Mouse (Mus musculus): ENCODE results near the gene Slc15a1. TPM values are rescaled to one million over a fixed set of nuclear protein-coding genes. Genes with fewer than 3 reads are reported as not detected.

Gene Slc15a1
- polyA plus RNA-seq, 2 experiments, result 0.05 to 0.14 TPM

- Histone ChIP-seq H3K4me1 (ENCODE audit: control insufficient read depth, insufficient read depth, low read length) (peaks cover 10% of the 10 kb centered on the region), H3K4me3 (replicated peaks; ENCODE audit: low read length) (no peak overlapping the region), H3K36me3 (ENCODE audit: control insufficient read depth, insufficient read depth, low read length) (no peaks in the 10 kb centered on the region), H3K27ac (replicated peaks; ENCODE audit: low read depth, low read length) (no peak overlapping the region), H3K9ac (ENCODE audit: low read depth, low read length, severe bottlenecking) (no peak overlapping the region), H3K9me3 (ENCODE audit: control insufficient read depth, low read length) (no peaks in the 10 kb centered on the region), H3K27me3 (ENCODE audit: control insufficient read depth, insufficient read depth, low read length) (no peaks in the 10 kb centered on the region), H3K4me2 (replicated peaks; ENCODE audit: low read depth, low read length, severe bottlenecking) (no peak overlapping the region)
- DNase-seq (ENCODE audit: low spot score) (no peak), ATAC-seq (ENCODE audit: low FRiP score, low read depth) (no peak)
- 51% methylated on average over 2 of the region's 2 CpGs for WGBS
- TF ChIP-seq POLR2A (IDR thresholded peaks at IDR 0.05; ENCODE audit: borderline replicate concordance, extremely low read depth, insufficient read depth, insufficient read length), result no peak
Observed at GRCm38 (mm10) chr14:121494238-121494637, 10.8 kb downstream of the Slc15a1 start.

DNA sequence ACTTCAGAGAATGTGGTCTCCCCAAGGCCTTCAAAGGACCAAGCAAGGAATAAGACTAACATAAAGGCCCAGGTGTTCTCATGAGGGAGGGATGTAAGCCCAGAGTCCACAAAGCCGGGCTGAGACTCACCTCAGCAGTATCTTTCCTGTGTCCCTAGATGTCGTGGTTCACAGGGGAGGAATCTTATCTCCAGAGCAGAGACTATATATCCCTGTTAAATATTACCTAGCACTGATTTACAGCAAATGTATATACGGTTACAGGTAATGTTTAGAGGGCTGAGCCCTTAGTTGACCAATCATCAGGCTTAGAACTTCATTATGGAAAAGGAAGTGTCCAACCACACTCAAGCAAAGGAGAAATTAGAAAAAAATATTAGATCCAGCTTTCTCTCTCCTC lies 11.3 kb downstream of the Slc15a1 start:
- ATAC-seq (ENCODE audit: low FRiP score, low read depth) (no peak), DNase-seq (ENCODE audit: low spot score) (no peak)
- peaks cover 10% of the 10 kb centered on the region for H3K4me1 ChIP-seq (ENCODE audit: control insufficient read depth, insufficient read depth, low read length)
- H3K36me3 ChIP-seq (ENCODE audit: control insufficient read depth, insufficient read depth, low read length), result no peaks in the 10 kb centered on the region
- H3K4me3 ChIP-seq (replicated peaks; ENCODE audit: low read length), result no peak overlapping the region
- no peaks in the 10 kb centered on the region for H3K27me3 ChIP-seq (ENCODE audit: control insufficient read depth, insufficient read depth, low read length)
- no peak for TF ChIP-seq POLR2A (IDR thresholded peaks at IDR 0.05; ENCODE audit: borderline replicate concordance, extremely low read depth, insufficient read depth, insufficient read length)
- no peaks in the 10 kb centered on the region for H3K9me3 ChIP-seq (ENCODE audit: control insufficient read depth, low read length)
- H3K27ac ChIP-seq (replicated peaks; ENCODE audit: low read depth, low read length), result no peak overlapping the region
- WGBS, result 76% methylated on average over 3 of the region's 3 CpGs
- H3K4me2 ChIP-seq (replicated peaks; ENCODE audit: low read depth, low read length, severe bottlenecking), result no peak overlapping the region
- no peak overlapping the region for H3K9ac ChIP-seq (ENCODE audit: low read depth, low read length, severe bottlenecking)

DNA sequence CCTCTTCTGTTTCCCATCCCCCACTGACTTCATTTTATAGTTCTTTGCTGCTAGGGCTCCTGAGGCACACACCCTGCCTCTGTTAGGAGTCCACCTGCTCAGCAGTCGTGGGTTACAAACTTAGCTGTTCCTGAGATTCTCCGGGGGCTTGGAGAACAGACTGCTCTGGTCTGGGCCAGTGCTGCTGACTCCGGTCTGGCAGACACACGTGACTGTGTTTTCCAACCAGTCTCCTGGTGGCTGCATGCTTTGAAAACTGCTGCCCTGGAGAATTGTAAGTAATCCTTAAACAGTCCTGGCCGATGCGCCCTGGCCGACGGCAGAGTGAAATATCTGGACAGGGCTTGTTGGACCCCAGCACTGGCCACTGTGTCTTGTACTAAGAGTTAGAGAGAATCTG lies 12.7 kb downstream of the Slc15a1 start:
- no peak overlapping the region for H3K9ac ChIP-seq (ENCODE audit: low read depth, low read length, severe bottlenecking)
- no peak overlapping the region for H3K4me3 ChIP-seq (replicated peaks; ENCODE audit: low read length)
- H3K4me1 ChIP-seq (ENCODE audit: control insufficient read depth, insufficient read depth, low read length), result peaks cover 10% of the 10 kb centered on the region
- H3K27ac ChIP-seq (replicated peaks; ENCODE audit: low read depth, low read length), result no peak overlapping the region
- H3K27me3 ChIP-seq (ENCODE audit: control insufficient read depth, insufficient read depth, low read length), result no peaks in the 10 kb centered on the region
- ATAC-seq (ENCODE audit: low FRiP score, low read depth) (peak; percentile 50), DNase-seq (ENCODE audit: low spot score) (no peak)
- no peaks in the 10 kb centered on the region for H3K36me3 ChIP-seq (ENCODE audit: control insufficient read depth, insufficient read depth, low read length)
- 34% methylated on average over 8 of the region's 8 CpGs for WGBS
- H3K9me3 ChIP-seq (ENCODE audit: control insufficient read depth, low read length), result no peaks in the 10 kb centered on the region
- no peak for TF ChIP-seq POLR2A (IDR thresholded peaks at IDR 0.05; ENCODE audit: borderline replicate concordance, extremely low read depth, insufficient read depth, insufficient read length)
- no peak overlapping the region for H3K4me2 ChIP-seq (replicated peaks; ENCODE audit: low read depth, low read length, severe bottlenecking)

GRCm38 (mm10) chr14:121485722-121486121 lies 19.3 kb downstream of the Slc15a1 start:
- DNase-seq (ENCODE audit: low spot score) (no peak), ATAC-seq (ENCODE audit: low FRiP score, low read depth) (no peak)
- Histone ChIP-seq H3K27me3 (ENCODE audit: control insufficient read depth, insufficient read depth, low read length) (no peaks in the 10 kb centered on the region), H3K4me2 (replicated peaks; ENCODE audit: low read depth, low read length, severe bottlenecking) (no peak overlapping the region), H3K36me3 (ENCODE audit: control insufficient read depth, insufficient read depth, low read length) (no peaks in the 10 kb centered on the region), H3K9ac (ENCODE audit: low read depth, low read length, severe bottlenecking) (no peak overlapping the region), H3K27ac (replicated peaks; ENCODE audit: low read depth, low read length) (no peak overlapping the region), H3K9me3 (ENCODE audit: control insufficient read depth, low read length) (no peaks in the 10 kb centered on the region), H3K4me3 (replicated peaks; ENCODE audit: low read length) (no peak overlapping the region), H3K4me1 (ENCODE audit: control insufficient read depth, insufficient read depth, low read length) (no peaks in the 10 kb centered on the region)
- no peak for TF ChIP-seq POLR2A (IDR thresholded peaks at IDR 0.05; ENCODE audit: borderline replicate concordance, extremely low read depth, insufficient read depth, insufficient read length)
- 97% methylated on average over 1 of the region's 1 CpGs for WGBS

DNA sequence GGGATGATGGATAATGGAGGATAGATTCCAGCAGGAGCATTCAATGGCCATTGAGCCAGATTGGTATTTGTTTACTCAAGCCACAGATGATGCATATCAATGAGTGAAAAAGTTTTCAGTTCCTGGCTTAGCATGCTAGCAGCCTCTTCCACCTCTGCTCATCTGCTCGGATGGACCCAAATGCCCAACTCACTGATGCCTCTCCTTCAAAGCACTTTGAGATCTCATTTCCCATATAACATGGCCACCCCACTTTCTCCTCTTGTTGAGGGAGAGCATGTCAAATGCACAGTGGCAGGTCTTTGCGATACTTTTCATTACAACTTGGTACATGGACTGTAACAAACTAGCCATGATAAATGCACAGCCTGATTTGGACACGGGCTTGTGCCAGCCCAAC lies 20.6 kb downstream of the Slc15a1 start:
- DNase-seq (ENCODE audit: low spot score) (no peak), ATAC-seq (ENCODE audit: low FRiP score, low read depth) (no peak)
- Histone ChIP-seq H3K4me1 (ENCODE audit: control insufficient read depth, insufficient read depth, low read length) (no peaks in the 10 kb centered on the region), H3K27ac (replicated peaks; ENCODE audit: low read depth, low read length) (no peak overlapping the region), H3K27me3 (ENCODE audit: control insufficient read depth, insufficient read depth, low read length) (no peaks in the 10 kb centered on the region), H3K9ac (ENCODE audit: low read depth, low read length, severe bottlenecking) (no peak overlapping the region), H3K36me3 (ENCODE audit: control insufficient read depth, insufficient read depth, low read length) (no peaks in the 10 kb centered on the region), H3K4me2 (replicated peaks; ENCODE audit: low read depth, low read length, severe bottlenecking) (no peak overlapping the region), H3K4me3 (replicated peaks; ENCODE audit: low read length) (no peak overlapping the region), H3K9me3 (ENCODE audit: control insufficient read depth, low read length) (no peaks in the 10 kb centered on the region)
- 89% methylated on average over 3 of the region's 3 CpGs for WGBS
- no peak for TF ChIP-seq POLR2A (IDR thresholded peaks at IDR 0.05; ENCODE audit: borderline replicate concordance, extremely low read depth, insufficient read depth, insufficient read length)

- Histone ChIP-seq H3K27me3 (ENCODE audit: control insufficient read depth, insufficient read depth, low read length) (no peaks in the 10 kb centered on the region), H3K4me2 (replicated peaks; ENCODE audit: low read depth, low read length, severe bottlenecking) (no peak overlapping the region), H3K4me3 (replicated peaks; ENCODE audit: low read length) (no peak overlapping the region), H3K27ac (replicated peaks; ENCODE audit: low read depth, low read length) (no peak overlapping the region), H3K9ac (ENCODE audit: low read depth, low read length, severe bottlenecking) (no peak overlapping the region), H3K36me3 (ENCODE audit: control insufficient read depth, insufficient read depth, low read length) (no peaks in the 10 kb centered on the region), H3K9me3 (ENCODE audit: control insufficient read depth, low read length) (no peaks in the 10 kb centered on the region), H3K4me1 (ENCODE audit: control insufficient read depth, insufficient read depth, low read length) (no peaks in the 10 kb centered on the region)
- WGBS, result 66% methylated on average over 7 of the region's 7 CpGs
- no peak for TF ChIP-seq POLR2A (IDR thresholded peaks at IDR 0.05; ENCODE audit: borderline replicate concordance, extremely low read depth, insufficient read depth, insufficient read length)
- DNase-seq (ENCODE audit: low spot score) (no peak), ATAC-seq (ENCODE audit: low FRiP score, low read depth) (no peak)
Observed at GRCm38 (mm10) chr14:121482181-121482580, 22.9 kb downstream of the Slc15a1 start.

Data from limb, embryonic 14.5 days (tissue).